11 mouse cellular contexts compared by ENCODE assay signal in genomic region chr14:62855077-62855835, GRCm38 (mm10). TPM values are rescaled to one million over a fixed set of nuclear protein-coding genes. Genes with fewer than 3 reads are reported as not detected.
A peak's percentile ranks its signal among the peaks of the same experiment; 100 is the strongest.
DNase-seq lines count a peak whose midpoint lies in the region; ATAC-seq and TF ChIP-seq lines count a peak whose summit lies in the region.
"Had no signal": no experiment of that assay in that cellular context is flagged by ENCODE, and none has a peak within 500 bp of the region (broad histone marks: within the 10 kb centered on the region; RNA-seq: fewer than 3 reads in every experiment).

No protein-coding gene starts in this region.

- no peak for TF ChIP-seq CTCF in intestine, postnatal 0 days (IDR thresholded peaks at IDR 0.05; ENCODE audit: low read depth)
- no peak for TF ChIP-seq CTCF in midbrain, postnatal 0 days (IDR thresholded peaks at IDR 0.05)

- peaks cover 35% of the 10 kb centered on the region for H3K4me1 ChIP-seq in forebrain, embryonic 12.5 days
- peaks cover 9% of the 10 kb centered on the region; the same call in 1 of the 2 replicates for H3K4me1 ChIP-seq in forebrain, embryonic 14.5 days (ENCODE audit: control insufficient read depth, insufficient read depth, low read length)
- H3K4me1 ChIP-seq in intestine, embryonic 15.5 days (replicated peaks), result 0 out of 2 replicates have a peak, but pooled peaks cover 2% of the 10 kb centered on the region
- H3K4me1 ChIP-seq in intestine, postnatal 0 days (replicated peaks; ENCODE audit: control insufficient read depth, insufficient read depth, low read length), result no peaks in the 10 kb centered on the region
- peaks cover 20% of the 10 kb centered on the region for H3K4me1 ChIP-seq in brown adipose tissue, adult 24 weeks (ENCODE audit: control insufficient read depth, insufficient read depth, insufficient read length, low read length)
- no peaks in the 10 kb centered on the region; the same call in 1 of the 2 replicates for H3K4me1 ChIP-seq in midbrain, postnatal 0 days (ENCODE audit: insufficient read depth, low read length)

- no peaks in the 10 kb centered on the region for H3K9me3 ChIP-seq in forebrain, embryonic 12.5 days
- H3K9me3 ChIP-seq in forebrain, embryonic 14.5 days (replicated peaks; ENCODE audit: control insufficient read depth, low read length), result no peaks in the 10 kb centered on the region
- H3K9me3 ChIP-seq in intestine, embryonic 15.5 days, result no peaks in the 10 kb centered on the region
- no peaks in the 10 kb centered on the region for H3K9me3 ChIP-seq in intestine, postnatal 0 days (ENCODE audit: control insufficient read depth)
- no peaks in the 10 kb centered on the region for H3K9me3 ChIP-seq in midbrain, postnatal 0 days (ENCODE audit: low read length)
- H3K9me3 ChIP-seq: liver, embryonic 12.5 days had no signal

- H3K4me3 ChIP-seq in forebrain, embryonic 12.5 days (replicated peaks), result no peak overlapping the region
- no peak overlapping the region for H3K4me3 ChIP-seq in forebrain, embryonic 14.5 days (ENCODE audit: low read depth, low read length)
- no peak overlapping the region for H3K4me3 ChIP-seq in intestine, embryonic 15.5 days (replicated peaks)
- H3K4me3 ChIP-seq in intestine, postnatal 0 days (ENCODE audit: low read depth, low read length), result no peak overlapping the region
- H3K4me3 ChIP-seq in brown adipose tissue, adult 24 weeks (ENCODE audit: insufficient read depth, low read depth, low read length), result no peak overlapping the region
- peak overlapping the region; percentile 14 for H3K4me3 ChIP-seq in midbrain, postnatal 0 days (ENCODE audit: low read depth, low read length)
- H3K4me3 ChIP-seq: liver, embryonic 12.5 days had no signal

- no peaks in the 10 kb centered on the region for H3K27me3 ChIP-seq in forebrain, embryonic 12.5 days
- H3K27me3 ChIP-seq in forebrain, embryonic 14.5 days (replicated peaks; ENCODE audit: control insufficient read depth, insufficient read depth, low read length), result no peaks in the 10 kb centered on the region
- no peaks in the 10 kb centered on the region for H3K27me3 ChIP-seq in intestine, embryonic 15.5 days (replicated peaks)
- no peaks in the 10 kb centered on the region for H3K27me3 ChIP-seq in intestine, postnatal 0 days (replicated peaks; ENCODE audit: control insufficient read depth, insufficient read depth, low read length)
- no peaks in the 10 kb centered on the region for H3K27me3 ChIP-seq in midbrain, postnatal 0 days (ENCODE audit: insufficient read depth, low read length)
- H3K27me3 ChIP-seq: liver, embryonic 12.5 days had no signal

- no peak overlapping the region; the same call in 1 of the 2 replicates for H3K4me2 ChIP-seq in forebrain, embryonic 12.5 days
- H3K4me2 ChIP-seq in forebrain, embryonic 14.5 days (ENCODE audit: low read length), result no peak overlapping the region; the same call in 1 of the 2 replicates
- H3K4me2 ChIP-seq in intestine, embryonic 15.5 days (replicated peaks), result no peak overlapping the region
- H3K4me2 ChIP-seq in intestine, postnatal 0 days (replicated peaks; ENCODE audit: low read depth), result no peak overlapping the region
- H3K4me2 ChIP-seq in midbrain, postnatal 0 days (ENCODE audit: low read depth, low read length, poor library complexity, severe bottlenecking), result peak overlapping the region; percentile 39
- H3K4me2 ChIP-seq: liver, embryonic 12.5 days had no signal

- ATAC-seq in forebrain, embryonic 12.5 days (ENCODE audit: low FRiP score), result no peak
- no peak for ATAC-seq in forebrain, embryonic 14.5 days
- peak; percentile 72 for ATAC-seq in intestine, embryonic 15.5 days
- ATAC-seq in intestine, postnatal 0 days, result no peak
- no peak for ATAC-seq in midbrain, postnatal 0 days (ENCODE audit: low FRiP score)
- ATAC-seq: liver, embryonic 12.5 days had no signal

- H3K27ac ChIP-seq in forebrain, embryonic 12.5 days, result no peak overlapping the region
- H3K27ac ChIP-seq in forebrain, embryonic 14.5 days (ENCODE audit: low read depth, low read length), result no peak overlapping the region
- H3K27ac ChIP-seq in intestine, embryonic 15.5 days, result no peak overlapping the region
- H3K27ac ChIP-seq in intestine, postnatal 0 days (ENCODE audit: low read depth, low read length), result no peak overlapping the region
- peak overlapping the region; percentile 49; the same call in 1 of the 2 replicates for H3K27ac ChIP-seq in brown adipose tissue, adult 24 weeks (replicated peaks; ENCODE audit: low read depth, low read length)
- no peak overlapping the region for H3K27ac ChIP-seq in midbrain, postnatal 0 days (ENCODE audit: low read depth, low read length)
- H3K27ac ChIP-seq: liver, embryonic 12.5 days had no signal

- DNase-seq in forebrain, embryonic 14.5 days (ENCODE audit: low spot score), result no peak
- DNase-seq in midbrain, postnatal 0 days (ENCODE audit: low spot score), result peak; percentile 26
- no peak for DNase-seq in adrenal gland, adult 2 months
- no peak for DNase-seq in yolk sac, embryonic 10.5 days (ENCODE audit: low spot score)
- DNase-seq: kidney, adult 8-10 months; right cerebral cortex, postnatal 25 days had no signal

- 48% methylated on average over 18 of the region's 18 CpGs for WGBS in forebrain, embryonic 12.5 days
- WGBS in forebrain, embryonic 14.5 days, result 43% methylated on average over 18 of the region's 18 CpGs
- 70% methylated on average over 18 of the region's 18 CpGs for WGBS in intestine, embryonic 15.5 days
- 66% methylated on average over 18 of the region's 18 CpGs for WGBS in intestine, postnatal 0 days
- WGBS in midbrain, postnatal 0 days, result 34% methylated on average over 18 of the region's 18 CpGs

- 0 out of 2 replicates have a peak overlapping the region, but pooled peaks have one; percentile 12 for H3K9ac ChIP-seq in forebrain, embryonic 12.5 days
- no peak overlapping the region for H3K9ac ChIP-seq in forebrain, embryonic 14.5 days (ENCODE audit: low read length)
- no peak overlapping the region for H3K9ac ChIP-seq in intestine, embryonic 15.5 days
- H3K9ac ChIP-seq in intestine, postnatal 0 days (ENCODE audit: low read depth, low read length), result no peak overlapping the region
- no peak overlapping the region for H3K9ac ChIP-seq in midbrain, postnatal 0 days (replicated peaks; ENCODE audit: low read length, poor library complexity, severe bottlenecking)
- H3K9ac ChIP-seq: liver, embryonic 12.5 days had no signal

- H3K36me3 ChIP-seq in forebrain, embryonic 12.5 days (replicated peaks), result no peaks in the 10 kb centered on the region
- no peaks in the 10 kb centered on the region for H3K36me3 ChIP-seq in forebrain, embryonic 14.5 days (ENCODE audit: control insufficient read depth, insufficient read depth, low read length)
- H3K36me3 ChIP-seq in intestine, embryonic 15.5 days, result no peaks in the 10 kb centered on the region
- H3K36me3 ChIP-seq in intestine, postnatal 0 days (ENCODE audit: control insufficient read depth, insufficient read depth), result no peaks in the 10 kb centered on the region; the same call in 1 of the 2 replicates
- no peaks in the 10 kb centered on the region for H3K36me3 ChIP-seq in midbrain, postnatal 0 days (ENCODE audit: insufficient read depth, low read length)
- H3K36me3 ChIP-seq: liver, embryonic 12.5 days had no signal

RNA-seq across cellular contexts. Expression of gene Wdfy2, which starts 17.8 kb away (rescaled TPM):
- polyA plus RNA-seq in forebrain, embryonic 12.5 days (2016; fragmentation: Nextera tagmentation; extraction: Ambion mirVana), result 15.1 and 15.3 TPM in 2 replicates
- 9.2 and 10.0 TPM in 2 replicates for polyA plus RNA-seq in forebrain, embryonic 14.5 days (2014; fragmentation: Nextera tagmentation; extraction: Ambion mirVana)
- polyA plus RNA-seq in intestine, embryonic 15.5 days (2015; fragmentation: Nextera tagmentation; extraction: Ambion mirVana), result 4.0 and 4.2 TPM in 2 replicates
- 1.4 and 1.6 TPM in 2 replicates for polyA plus RNA-seq in intestine, postnatal 0 days (2015; fragmentation: Nextera tagmentation; extraction: Ambion mirVana)
- polyA plus RNA-seq in brown adipose tissue, adult 24 weeks (2012; ENCODE audit: insufficient read depth, insufficient read length, missing spikeins), result 8.7 and 9.6 TPM in 2 replicates
- 19.6 and 22.7 TPM in 2 replicates for total RNA-seq in midbrain, postnatal 0 days (2014; rRNA removed)
- 4.3 TPM in 2 replicates for polyA plus RNA-seq in midbrain, postnatal 0 days (2015; fragmentation: Nextera tagmentation; extraction: Ambion mirVana)
- 10 to 100 TPM; 29.5 to 31.9 TPM for total RNA-seq in adrenal gland, adult 2 months (2021)
- 9.0 and 14.0 TPM in 2 replicates for polyA plus RNA-seq in adrenal gland, adult 2 months (2012; rRNA removed)
